Mouse (Mus musculus) liver, adult (tissue): ENCODE data around the gene Slc29a4.

Experiments used
- GATA4 ChIP-seq: IDR thresholded peaks from 2 replicates; pipeline ENCODE4 v1.6.1; 2014; ENCODE audit warnings: mild to moderate bottlenecking, low read length; ENCODE audit not compliant: insufficient replicate concordance

Gene Slc29a4

DNA sequence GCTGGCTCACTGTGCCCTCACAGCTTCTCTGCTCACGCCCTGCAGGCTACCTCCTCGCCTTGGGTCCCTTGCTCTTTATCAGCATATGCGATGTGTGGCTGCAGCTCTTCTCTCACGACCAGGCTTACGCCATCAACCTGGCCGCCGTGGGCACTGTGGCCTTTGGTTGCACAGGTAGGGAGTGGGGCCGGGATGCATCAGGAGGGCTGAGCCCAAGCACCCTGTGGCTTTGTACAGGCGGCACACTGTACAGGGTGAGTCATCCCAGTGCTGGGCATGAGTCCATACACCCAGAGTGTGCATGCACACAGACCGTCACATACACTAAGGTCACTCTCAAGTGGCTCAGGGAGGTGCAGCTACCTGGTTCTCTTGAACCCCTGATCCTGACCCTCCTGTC is 21.7 kb downstream of the Slc29a4 start:
- TF ChIP-seq GATA4 = no peak

DNA sequence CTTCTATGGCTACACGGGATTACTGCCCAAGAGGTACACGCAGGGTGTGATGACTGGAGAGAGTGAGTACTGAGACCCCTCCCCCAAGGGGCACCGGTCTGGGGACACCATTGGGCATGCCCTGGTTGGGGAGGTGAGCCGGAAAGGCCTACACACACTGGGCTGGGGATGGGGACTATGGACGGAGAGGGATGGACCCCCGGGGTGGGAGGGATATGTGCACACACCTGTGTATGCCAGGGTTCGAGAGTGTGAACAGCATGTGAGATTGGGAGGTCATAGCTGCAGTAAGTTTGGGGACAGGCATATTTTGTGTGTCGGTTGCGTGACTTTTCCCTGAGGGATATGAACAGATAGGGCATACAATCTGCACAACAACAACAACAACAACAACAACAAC is 22.7 kb downstream of the Slc29a4 start:
- TF ChIP-seq GATA4 = no peak

DNA sequence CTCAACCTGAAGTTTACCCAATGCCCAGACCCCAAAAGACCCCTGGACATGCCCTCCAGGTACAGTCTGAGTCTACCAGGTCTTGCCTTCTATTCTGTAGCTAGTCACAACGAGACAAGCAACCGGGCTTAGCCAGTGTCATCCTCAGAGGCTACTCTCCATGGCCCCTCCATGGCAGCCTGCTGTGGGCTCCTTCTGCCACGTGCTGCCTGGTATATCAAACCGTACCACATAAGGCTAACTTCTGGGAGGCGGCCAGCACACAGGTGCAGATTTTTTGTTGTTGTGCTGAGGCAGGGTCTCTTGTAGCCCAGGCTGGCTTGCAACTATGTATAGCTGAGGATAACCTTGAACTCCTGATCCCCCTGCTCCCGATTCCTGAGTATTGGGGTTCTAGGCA is 23.7 kb downstream of the Slc29a4 start:
- no peak for TF ChIP-seq GATA4

DNA sequence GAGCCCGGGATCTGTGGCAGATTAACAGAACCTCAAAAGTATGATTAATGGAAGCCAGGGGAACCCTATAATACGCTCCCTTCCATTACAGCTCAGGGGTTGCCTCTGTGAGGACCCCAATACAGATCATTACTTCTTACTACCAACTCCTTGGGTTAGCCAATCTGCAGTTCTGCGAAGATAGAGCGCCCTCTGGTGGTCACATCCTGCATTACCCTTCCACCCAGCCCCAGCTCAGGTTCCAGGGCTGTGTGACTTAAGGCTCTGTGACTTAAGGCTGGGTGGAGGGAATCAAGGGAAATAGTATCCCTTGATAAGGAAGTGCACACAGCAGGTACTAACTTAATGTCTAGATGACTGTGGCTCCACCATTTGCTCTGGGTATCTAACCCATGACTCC is 25.7 kb downstream of the Slc29a4 start:
- no peak for TF ChIP-seq GATA4

DNA sequence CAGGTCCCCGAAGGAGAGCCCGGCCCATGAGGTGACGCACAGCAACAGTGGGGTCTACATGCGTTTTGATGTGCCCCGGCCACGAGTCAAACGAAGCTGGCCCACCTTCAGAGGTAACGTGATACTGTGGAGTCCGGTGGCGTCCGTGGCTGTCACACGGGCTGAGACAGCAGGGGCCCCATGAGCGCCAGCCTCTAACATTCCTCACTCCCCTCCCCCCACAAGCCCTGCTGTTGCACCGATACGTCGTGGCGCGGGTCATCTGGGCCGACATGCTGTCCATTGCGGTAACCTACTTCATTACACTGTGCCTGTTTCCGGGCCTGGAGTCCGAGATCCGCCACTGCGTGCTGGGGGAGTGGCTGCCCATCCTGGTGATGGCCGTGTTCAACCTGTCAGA is 26.2 kb downstream of the Slc29a4 start:
- no peak for TF ChIP-seq GATA4

DNA sequence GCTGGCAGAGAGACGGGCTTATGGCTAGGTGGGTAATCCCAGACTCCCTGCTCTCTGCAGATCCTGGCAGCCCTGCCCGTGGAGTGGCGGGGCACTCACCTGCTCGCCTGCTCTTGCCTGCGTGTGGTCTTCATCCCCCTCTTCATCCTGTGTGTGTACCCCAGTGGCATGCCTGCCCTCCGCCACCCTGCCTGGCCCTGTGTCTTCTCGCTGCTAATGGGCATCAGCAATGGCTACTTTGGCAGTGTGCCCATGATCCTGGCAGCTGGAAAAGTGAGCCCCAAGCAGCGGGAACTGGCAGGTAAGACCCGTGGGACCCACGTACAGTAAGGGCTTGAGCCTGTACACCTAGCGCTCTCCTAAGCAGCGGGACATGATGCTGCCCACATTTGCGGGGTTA is 27.6 kb downstream of the Slc29a4 start:
- no peak for TF ChIP-seq GATA4

DNA sequence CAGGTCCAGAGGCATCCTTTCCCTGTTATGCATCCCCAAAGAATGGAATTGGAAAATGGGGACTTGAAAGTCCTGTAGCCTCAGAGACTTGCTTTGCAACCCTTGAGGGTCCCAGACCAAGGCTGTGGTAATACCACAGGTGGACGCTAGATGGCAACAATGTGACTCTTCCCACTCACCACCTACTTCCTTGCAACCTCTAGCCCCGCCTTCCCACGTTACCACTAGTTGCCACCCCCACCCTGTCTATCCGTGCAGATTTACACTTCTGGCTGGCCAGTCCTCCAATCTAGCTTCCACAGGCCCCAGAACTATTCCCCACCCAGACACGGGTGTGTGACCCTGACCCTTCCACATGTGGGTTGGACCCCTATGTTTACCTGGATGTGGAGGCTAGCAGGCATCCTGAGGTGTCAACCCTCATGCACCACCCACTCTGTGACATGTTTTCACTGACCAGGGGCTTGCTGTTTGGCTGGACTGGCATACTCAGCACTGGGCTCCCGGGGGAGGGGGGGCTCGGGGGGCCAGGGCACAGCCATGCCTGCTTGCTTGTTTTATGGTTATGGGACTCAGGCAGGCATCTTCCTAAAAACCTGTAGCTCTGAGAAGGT is 31.3 kb downstream of the Slc29a4 start:
- TF ChIP-seq GATA4 = no peak

DNA sequence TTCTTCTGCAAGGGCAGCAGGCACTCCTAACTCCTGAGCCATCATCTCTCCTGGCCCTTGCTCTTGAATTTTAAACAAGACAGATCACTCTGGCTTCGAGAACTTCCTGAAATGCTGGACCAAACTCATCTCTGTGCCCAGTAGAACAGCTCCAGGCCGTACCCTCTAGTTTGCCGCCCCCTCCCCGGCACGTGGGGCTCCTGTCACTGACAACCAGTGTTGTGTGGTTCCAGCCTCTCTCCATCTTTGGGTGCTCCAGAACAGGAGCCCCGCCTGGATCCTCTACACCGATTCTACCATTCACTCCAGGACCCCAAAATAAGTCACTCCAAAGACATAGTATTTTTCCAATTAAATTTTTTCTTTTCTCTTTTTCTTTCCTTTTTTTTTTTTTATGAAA is 32.0 kb downstream of the Slc29a4 start:
- no peak for TF ChIP-seq GATA4

DNA sequence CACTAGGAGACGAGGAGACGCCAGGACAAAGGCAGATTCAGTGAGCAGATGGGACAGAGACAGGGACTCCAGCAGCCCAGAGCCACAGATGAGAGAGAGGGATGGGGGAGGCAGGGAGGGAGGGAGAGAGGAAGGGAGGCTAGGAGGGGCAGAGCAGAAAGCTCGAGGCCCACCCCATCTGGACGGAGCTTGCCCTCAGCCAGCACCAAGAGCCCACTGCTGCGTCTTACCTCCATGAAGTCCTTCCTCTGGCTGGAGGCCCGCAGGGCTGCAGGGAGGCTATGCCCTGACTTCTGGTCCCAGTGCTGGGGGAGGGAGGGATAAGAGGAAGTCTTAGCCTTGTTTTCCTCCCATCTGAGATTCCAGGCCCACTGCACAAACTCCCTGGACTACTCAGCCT is 34.4 kb downstream of the Slc29a4 start:
- TF ChIP-seq GATA4 = no peak

DNA sequence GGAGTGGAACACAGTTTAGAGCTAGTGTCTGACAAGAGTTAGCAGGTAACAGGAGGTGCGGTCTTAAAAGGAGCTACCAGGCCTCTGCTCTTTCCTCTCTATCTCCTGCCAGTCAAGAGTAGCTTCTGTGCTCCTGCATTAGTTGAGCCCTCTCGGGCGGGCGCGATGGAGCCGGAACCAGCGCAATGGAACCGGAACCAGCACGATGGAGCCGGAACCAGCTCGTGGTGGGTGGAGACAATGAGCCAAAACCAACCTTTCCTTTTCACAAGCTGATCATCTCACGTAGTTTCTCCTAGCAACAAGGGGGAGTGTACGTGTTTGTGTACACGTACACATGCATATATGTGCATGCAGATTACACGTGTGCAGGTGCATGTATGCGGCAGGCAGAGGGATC is 36.0 kb downstream of the Slc29a4 start:
- no peak for TF ChIP-seq GATA4

DNA sequence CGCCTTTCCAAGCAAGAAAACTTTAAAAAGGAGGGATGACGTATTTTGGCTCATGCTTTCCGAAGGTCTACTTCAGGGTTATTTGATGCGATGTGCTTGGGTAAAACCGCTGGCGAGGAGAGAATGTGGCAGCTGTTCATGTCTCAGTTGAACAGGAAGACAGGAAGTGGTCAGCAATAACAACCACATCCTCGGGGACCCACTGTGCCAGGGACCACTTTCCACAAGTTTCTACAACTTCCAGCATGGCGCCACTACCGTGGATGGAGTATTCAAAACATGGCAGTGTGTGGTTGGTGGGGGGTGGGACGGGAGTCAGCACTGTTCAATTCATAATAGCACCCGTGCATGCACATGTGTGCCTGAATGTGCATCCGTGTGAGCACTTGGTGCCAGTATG is 38.0 kb downstream of the Slc29a4 start:
- no peak for TF ChIP-seq GATA4

DNA sequence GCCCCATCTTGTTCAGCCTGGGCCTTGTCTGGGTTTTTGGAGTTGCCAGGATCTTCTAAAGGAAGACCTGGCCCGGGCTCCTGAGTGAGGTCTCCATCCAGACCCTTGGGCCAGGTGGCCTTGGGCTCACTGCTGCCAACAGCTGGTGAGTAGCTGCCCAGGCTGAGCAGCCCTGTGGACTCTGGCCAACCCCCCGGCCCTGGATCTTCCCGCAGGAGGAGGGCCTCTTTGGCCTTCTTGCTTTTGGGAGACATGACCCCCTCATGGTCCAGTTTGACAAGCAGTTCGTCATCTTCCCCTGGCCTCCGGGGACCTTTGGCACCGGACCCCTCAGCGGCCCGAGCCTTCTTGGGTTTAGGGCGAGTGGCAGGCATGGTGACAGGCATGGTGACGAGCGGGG is 39.6 kb downstream of the Slc29a4 start:
- TF ChIP-seq GATA4 = no peak

DNA sequence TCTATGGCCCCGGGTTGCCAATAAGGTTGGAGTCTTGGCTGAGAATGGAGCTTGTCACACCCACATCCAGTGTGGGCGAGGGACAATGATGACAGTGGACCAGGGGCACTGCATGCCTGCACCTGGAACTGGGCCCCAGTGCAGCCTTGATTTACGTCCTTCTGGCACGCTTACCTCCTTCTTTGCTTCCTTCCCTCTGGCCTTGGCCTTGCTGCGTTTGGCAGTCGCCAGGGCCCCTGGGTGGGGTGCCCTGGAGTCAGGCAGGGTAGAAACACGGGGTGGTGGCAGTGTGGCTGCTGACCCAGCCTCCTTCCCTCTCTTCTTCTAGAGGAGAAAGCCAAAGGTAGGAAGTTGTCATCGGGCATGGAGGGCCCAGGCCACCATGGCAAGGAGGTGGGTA is 47.6 kb downstream of the Slc29a4 start:
- no peak for TF ChIP-seq GATA4

DNA sequence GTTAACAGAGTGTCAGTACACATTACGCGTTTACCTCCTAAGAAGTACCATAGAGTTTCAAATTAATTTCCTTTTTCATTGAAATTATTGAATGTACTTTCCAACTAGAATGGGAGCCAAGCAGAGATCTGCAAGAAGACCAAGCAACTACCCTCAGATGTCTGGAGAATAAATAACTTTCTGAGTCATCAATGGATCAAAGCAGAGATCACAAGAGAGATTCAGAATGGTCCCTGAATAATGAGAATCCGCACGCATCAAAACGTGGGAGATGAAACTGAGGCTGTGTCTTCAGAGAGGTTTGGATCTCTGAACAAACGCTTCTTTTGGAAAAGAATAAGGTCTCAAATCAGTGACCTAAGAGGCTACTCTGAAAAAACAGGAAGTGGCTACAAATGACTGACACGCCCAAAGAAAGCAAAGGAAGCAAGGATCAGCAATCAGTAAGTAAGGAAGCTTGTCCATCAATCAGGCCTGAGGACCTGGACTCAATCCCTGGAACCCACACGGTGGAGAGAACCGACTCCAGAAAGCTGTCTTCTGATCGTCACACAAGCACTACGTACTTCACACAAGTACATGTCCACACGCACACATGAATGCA is 54.8 kb downstream of the Slc29a4 start:
- TF ChIP-seq GATA4 = no peak

DNA sequence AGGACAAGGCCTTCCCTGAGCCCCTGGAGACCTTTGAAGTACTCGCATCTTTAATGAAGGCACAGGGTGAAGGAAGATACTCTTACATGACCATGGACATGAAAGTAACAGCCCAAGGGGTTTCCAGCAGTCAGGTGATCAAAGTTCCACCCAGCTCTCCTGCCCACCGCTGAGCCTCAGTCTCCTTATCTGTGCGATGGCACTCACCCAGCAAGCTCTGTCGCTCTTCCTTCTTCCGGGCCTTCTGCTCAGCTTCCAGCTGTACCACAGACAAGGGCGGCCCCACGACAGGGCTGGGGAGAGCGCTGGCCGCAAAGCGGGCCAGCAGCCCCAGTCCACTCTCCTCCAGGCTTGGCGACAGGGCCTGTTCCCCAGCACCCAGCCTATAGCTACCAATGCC is 57.9 kb downstream of the Slc29a4 start:
- no peak for TF ChIP-seq GATA4

DNA sequence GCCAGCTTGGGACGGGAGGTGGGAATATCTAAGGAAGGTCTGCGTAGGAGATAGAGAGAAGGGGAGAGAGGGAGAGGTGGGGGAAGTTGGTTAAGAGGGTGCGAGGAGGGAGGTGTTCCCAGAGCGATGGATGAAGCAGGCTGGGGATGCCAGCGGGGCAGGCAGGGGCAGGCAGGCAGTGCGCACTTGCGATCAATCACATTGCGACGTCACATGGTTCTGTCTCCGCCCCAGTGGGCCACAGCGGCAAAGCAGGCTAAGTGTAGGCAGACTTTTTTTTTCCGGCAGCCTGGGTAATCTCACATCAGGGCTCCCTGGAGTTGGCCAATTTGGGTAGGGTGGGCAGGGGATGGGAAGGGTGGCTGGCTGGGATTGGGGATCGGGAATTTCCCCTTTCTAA is 59.9 kb downstream of the Slc29a4 start:
- no peak for TF ChIP-seq GATA4

DNA sequence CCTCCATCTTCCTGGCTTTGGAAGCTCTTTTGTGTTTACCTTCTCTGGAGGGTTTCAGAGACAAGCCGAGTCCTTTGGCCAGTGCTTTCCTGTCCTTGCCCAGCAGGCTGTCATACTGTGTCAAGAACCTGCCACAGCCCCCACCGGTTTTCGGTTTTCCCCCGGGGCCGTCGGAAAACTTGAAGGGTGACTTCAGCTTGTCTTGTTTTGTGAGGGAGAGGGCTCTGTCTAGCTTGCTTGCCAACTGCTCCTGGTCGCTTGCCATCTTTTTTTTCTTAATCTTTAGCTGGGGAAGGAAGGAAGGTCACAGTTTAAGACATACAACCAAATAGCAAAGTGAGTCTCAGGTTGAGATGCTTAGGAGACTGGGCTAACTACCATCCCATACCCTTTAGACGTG is 67.5 kb downstream of the Slc29a4 start:
- TF ChIP-seq GATA4 = no peak
